Mouse (Mus musculus) neural tube, embryonic 10.5 days (tissue): Measurements from ENCODE around the gene Tmem59l.

ENCODE experiments used
- DNase-seq: peaks from one replicate; pipeline ENCODE4 v3.0.0-alpha.2; 2017; ENCODE audit warnings: low spot score; ENCODE audit errors: extremely low spot score

The Tmem59l gene

DNA sequence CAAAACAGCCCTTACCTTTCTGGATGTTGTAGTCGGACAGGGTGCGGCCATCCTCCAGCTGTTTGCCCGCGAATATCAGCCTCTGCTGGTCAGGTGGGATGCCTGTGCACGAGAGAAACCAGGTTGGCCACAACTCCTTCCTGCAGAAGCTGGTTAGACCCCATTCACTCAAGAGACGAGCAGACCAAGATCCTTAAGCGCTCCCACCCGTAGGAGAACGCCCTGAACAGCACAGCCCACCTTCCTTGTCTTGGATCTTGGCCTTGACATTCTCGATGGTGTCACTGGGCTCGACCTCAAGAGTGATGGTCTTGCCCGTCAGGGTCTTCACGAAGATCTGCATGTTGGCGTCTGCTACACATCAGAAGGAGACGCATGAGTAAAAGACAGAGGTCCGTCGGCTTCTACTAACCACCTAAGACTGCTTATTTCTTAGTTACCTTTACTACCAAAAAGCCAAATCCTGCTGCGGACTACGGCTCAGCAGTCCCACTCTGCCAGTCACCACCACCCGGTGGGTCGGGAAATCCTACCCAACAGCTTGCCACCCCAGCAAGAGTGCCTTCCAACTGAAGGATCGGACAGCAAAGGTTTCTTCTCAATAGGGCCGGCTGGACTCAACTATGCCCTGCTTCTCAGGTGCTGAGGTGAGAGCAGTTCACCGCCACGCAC is 22.3 kb upstream of the Tmem59l start:
- no peak for DNase-seq

DNA sequence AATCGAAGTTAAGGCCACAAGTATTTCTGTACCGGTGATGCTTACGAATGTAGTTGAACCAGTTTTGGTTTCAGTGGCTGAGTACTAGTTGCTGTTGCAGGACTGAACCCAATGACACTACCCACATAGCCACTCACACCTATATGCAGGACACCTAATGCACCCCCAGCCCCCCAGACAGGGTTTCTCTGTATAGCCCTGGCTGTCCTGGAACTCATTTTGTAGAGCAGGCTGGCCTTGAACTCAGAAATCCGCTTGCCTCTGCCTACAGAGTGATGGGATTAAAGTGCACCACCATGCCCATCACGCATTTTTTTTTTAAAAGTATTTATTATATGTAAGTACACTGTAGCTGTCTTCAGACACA is 19.9 kb upstream of the Tmem59l start:
- DNase-seq, result no peak

DNA sequence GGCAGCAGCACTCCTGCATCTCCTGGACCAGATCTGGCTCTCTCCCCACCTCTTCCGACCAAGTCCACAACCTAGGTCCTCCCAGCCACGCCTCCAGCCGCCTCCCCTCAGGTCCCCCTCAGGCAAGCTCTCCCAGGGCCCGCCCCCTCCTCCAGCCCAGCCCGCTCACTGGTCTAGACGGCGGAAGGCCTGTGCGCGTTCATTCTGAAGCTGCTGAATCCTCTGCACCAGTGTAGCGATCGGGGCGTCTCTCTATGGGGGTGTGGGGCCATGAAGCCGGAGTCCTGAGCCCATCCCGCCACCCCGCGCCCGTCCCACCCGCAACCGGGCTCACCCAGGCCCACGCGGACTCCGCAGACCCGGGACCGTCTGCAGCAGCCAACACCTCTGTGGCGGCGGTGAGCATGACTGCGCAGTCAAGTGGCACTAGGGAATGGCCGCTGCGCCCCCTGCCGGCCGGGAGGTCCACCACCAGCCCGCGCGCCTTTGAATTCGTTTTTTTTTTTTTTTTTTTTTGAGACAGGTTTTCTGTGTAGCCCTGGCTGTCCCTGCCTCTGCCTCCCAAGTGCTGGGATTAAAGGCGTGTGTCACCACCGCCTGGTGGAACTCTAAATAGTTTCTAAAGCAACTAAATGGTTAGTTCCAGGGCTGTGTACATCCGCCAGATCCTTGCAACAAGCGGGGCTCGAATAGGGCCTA is 19.3 kb upstream of the Tmem59l start, which contains the start of gene Rex1bd:
Gene Rex1bd (minus strand): TSS at position 425 of the 699 bp plus-strand sequence.
- peak; percentile 98 for DNase-seq

DNA sequence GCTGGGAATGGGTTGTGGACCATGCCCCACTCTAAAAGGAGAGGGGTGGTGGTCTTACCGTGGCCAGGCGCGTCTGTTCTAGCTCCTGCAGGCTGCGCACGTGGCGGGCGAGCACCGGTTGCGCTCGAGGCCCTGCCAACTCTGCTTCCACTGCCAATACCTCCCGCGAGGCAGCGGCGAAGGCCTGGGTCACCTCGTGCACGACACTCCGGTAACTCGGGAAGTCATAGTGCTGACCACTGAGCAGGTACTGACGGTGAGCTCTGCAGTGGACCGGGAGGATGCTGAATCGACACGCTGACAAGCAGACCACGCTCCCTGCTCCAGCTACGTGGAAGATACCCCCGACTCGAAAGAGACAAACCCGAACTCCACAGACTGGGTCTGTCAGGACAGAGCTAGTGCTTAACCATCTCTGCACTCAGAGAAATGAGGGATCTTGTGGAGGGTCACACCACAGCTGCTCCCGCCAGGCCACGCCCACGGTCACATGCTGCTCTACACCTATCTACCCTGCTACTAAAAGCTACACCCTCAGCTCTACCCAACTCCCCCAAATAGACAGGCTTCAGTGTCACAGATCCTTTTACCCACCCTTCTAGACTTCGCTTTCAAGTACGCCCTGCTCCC is 18.7 kb upstream of the Tmem59l start:
- DNase-seq, result no peak

DNA sequence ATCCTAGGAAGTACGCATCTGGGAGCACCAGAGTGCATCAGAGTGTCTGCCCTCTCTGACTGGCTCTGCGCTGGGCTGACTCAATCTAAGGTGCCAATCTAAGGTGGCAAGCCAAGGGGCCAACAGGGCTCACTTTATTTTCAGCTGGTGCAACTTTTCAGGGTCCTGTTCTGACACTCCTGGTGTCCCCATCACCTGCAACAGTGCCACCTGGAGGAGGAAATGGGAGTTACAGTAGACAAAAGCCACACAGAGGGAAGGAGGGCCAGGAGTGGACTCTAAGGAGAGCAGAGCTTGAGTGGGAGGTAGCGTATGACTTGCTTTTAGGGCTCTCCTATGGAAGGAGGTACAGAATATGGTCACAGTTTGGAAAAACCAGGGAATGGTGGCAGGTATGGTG is 17.7 kb upstream of the Tmem59l start:
- DNase-seq, result peak; percentile 86

DNA sequence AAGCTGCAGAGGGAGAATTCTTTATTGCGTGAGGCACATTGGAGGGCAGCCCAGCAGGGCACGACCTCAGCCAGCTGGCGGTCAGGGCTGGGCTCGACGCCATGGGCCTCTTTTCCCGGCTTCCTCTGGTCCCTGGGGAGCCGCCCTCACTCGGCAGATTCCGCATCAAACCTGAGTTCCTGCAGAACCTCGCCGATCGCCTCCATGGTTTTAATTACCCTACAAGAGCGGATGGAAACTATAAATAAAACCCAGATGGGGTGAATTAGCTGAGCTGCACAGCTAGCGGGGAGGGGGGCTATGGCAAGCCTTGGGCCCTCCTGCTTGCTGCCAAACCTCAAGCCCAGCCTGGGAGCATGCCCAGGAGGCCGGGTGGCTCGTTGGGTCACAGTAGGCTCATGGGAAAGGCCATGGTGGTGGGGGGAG is 17.1 kb upstream of the Tmem59l start:
- no peak for DNase-seq

DNA sequence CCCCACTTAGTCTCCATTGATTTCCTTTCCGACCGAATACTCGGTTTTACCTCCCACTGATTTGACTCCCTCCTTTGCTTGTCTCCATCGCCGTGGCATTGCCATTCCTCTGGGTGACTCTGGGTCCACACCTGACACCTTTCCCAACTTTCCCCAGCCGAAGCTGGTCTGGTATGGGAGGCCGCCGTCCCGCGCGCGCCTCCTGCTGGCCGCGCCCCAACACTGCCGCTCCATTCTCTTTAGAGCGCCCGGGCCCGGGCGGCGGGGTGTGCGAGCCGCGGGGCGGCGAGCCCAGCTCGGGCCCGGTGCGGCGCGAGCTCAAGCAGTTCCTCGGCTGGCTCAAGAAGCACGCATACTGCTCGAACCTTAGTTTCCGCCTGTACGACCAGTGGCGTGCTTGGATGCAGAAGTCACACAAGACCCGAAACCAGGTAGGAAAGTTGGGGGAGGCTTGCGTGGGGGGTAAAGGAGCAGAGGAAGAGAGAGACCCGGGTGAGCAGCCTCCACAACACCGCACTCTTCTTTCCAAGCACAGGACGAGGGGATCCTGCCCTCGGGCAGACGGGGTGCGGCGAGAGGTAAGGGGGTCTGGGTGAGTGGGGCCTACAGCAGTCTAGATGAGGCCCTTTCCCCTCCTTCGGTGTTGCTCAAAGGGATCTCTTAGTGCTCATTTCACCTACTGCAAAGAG is 16.0 kb upstream of the Tmem59l start:
- peak; percentile 80 for DNase-seq

DNA sequence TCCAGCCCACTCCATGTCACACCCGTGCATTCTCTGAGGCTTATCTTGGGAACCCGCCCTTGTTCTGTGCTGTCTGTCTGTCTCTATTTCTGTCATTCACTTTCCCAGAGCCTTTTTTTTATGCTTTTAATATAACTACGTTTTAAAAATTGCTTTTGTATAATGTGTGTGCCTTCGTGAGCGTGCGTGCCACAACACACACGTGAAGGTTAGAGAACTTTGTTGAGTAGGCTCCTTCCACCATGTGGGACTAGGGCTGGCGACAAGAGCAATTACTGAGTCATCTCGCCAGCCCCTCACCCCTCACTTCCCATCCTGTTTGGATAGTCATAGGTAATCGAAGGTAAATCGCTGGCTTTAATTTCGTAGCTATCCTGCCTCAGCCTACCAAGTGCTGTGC is 15.4 kb upstream of the Tmem59l start:
- no peak for DNase-seq

DNA sequence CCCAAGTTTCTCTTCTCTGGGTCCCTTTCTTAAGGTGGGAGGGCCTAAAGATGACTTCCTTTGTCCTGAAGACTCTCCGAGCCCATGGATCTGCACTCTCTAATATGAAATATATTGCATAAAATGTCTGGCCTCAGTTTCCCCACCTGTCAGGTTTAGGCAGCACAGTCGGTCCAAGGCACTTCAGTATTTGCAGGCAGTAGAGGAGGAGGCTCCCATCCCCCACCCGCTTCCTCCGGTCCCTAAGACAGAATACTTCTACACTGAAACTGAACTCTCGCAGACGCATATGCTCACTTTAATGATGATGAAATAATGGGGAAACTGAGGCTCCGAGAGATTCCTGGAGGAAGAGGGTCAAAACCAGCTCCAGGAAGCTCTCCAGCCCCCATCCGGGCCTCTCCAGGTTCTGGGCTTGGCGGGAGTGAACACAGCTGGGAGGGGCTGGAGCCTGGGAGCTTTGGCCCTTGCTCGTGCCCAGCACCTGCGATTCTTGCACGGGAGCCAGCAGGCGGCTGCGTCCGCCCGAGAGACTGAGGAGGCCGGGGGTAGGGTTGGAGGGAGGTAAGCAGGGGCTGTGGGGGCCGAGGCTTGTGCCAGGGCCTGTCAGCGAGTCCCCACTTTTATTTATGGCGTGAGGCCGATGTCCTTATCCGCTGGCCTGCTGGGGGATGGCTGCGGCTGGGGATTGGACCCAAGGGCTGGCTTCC is 14.8 kb upstream of the Tmem59l start:
- DNase-seq, result no peak

DNA sequence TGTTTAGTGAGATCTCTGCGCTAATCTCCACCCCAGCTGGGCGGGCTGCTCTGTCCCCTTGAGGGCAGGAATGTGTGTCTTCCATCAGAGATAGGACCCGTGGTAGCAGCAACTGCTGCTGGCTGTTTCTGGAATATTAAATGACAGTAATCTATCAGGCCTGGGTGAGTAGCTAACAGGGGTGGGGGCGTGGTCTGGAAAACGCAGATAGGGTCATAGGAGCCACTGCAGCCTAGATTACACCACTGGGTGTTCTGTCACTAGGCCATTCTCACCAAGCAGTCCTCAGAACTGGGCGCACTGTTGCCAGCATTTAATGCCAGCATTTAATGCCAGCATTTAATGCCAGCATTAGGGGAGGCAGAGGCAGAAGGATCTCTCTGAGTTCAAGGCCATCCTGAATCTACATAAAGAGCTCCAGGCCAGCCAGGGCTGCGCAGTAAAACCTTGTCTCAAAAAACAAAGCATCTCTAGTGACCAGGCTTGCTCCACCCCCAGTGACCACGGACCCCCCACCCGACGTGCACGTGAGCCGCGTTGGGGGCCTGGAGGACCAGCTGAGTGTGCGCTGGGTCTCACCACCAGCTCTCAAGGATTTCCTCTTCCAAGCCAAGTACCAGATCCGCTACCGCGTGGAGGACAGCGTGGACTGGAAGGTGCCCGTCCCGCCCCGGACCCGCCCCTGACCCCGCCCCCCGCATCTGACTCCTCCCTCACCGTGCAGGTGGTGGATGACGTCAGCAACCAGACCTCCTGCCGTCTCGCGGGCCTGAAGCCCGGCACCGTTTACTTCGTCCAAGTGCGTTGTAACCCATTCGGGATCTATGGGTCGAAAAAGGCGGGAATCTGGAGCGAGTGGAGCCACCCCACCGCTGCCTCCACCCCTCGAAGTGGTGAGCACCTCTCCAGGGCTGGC is 13.5 kb upstream of the Tmem59l start:
- DNase-seq, result no peak

DNA sequence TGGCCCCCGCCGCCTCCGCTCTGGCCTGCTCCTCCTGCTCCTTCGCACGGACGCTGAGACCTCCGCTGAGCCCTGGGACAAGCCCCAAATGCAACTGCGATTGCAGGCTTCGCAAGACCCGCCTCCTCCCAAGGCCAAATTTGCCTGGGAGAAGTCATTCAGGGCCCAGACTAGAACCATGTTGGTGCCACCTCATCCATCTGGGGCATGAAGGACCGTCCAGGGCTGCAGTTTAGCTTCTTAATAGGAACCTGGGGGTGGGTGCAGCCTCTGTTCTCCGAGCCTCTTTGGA is 8.6 kb upstream of the Tmem59l start:
- DNase-seq, result peak; percentile 39

DNA sequence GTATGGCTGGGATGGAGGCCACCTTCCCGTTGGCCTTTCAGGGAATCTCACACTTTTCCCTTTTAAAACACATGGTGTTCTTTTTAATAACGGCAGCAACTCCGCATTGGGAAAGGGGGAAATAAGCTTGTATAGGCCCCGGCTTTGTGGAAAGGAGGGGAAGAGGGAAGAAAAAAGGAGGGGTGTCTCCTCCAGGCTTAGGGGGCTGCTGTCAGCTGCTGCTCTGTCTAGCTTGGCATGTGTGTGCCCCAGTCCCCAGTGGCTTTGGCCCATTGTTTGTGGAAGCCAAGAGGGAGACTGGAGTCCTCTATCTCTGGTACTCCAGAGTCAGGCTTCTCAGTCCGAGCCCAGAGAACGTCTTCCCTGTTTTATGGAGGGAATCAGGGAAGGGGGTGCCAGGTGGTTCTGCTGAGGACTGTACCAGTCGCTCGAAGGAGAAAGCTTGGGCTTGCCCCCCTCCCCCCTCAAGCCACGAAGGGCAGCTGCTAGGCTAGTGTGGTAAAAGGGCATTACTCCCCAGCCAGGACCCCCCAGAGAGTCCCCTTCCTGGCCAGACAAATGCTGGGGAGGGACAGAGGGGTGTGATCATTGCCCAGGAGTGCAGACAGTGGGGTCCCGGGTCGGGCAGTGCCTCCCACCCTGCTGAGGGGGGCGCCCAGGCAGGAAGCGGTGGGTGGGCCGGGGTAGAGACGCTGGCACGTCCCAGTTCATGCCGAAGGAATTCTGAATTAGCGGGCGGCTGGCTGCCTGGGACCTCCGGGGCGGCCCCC is 8.0 kb upstream of the Tmem59l start:
- DNase-seq, result peak; percentile 45

DNA sequence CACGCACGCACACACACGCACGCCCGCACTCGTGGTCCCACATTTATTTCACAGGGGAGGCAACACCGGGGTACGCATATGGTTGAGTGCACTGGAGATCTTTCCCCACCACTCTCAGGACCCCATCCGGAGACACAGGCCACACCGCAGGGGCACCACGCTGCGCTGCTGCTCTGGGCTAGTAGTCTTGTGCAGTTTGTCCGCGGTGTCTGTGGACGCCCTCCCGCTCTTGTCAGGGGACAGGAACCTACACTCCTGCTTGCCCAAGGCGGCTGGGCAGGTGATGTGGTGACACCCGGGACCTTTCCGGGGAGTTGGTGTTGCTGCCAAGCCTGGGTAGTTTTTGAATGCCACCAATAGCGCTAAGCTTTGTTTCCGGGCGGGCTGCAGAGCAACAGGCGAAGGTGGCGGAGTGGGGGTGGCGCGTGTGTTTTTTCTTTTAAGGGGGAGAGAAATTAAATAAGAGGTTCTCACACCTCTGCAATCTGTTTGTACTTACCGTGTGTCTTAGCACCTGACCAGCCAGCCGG is 7.3 kb upstream of the Tmem59l start:
- peak; percentile 50 for DNase-seq

DNA sequence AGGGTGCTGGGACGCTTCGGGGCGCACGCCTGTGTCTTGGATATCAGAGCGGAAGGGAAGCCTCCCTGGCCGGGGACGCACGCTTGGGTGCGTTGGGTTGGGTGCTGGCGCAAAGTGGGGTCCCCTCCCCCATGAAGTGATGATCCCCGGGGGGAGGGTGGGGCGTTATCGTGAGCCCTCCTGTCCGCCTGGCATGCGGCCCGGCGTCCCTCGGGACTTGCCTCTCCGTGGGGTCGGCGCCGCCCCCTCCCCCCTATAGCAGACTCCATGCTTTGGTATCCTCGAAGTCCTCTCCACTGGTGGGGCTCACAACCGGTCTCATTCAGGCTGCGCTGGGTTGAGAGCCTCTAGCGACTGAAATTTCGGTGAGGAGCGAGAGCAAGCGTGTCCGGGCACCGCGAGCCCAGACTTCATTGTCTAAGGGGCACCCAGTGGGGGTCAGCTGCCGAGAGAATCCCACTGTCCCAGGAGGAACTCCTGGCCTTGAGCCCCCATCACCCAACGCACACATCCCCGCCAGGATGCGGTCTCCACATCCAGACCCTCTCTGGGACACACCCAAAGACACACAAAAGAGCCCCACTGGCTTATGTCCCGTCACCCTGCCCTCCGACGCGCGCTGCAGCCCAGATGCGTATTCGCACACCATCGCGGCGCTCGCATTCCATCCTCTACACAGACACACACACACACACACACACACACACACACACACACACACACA is 6.7 kb upstream of the Tmem59l start:
- DNase-seq, result peak; percentile 50

DNA sequence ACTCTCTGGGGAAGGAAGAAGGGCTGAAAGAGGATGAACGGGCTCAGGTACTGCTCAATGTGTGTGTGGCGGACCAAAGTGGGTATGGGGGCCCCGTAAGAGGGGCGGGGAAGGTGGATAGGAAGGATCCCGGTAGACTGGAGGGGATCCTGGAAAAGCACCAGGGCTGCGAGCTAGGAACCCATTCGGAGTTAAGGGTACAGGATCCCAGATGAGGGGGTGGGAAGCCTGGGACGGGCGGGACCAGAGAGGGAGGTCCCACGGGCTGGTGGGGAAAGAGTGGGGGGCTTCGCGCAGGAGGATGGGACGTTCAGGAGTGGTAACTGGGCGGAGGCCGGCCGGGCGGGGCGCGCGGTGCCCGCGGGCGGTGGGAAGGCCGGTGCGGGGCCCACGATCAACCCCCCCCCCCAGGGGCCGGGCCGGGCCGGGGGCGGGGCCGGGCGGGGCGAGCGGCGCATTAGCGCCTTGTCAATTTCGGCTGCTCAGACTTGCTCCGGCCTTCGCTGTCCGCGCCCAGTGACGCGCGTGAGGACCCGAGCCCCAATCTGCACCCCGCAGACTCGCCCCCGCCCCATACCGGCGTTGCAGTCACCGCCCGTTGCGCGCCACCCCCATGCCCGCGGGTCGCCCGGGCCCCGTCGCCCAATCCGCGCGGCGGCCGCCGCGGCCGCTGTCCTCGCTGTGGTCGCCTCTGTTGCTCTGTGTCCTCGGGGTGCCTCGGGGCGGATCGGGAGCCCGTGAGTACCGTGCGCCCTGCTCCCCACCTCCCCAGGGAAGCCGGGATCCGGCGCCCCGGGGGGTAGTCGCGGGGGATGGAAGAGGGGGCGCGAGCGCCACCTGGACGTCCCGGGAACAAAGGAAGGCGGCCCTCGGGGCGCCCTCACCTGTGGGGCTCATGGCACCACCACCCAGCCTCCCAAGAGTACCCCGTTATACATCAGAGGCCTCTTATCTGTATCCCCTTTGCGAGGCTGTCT is 5.8 kb upstream of the Tmem59l start, which contains the start of gene Crlf1:
Gene Crlf1 (plus strand): TSS at position 495 of the 977 bp plus-strand sequence.
- peak; percentile 49 for DNase-seq

DNA sequence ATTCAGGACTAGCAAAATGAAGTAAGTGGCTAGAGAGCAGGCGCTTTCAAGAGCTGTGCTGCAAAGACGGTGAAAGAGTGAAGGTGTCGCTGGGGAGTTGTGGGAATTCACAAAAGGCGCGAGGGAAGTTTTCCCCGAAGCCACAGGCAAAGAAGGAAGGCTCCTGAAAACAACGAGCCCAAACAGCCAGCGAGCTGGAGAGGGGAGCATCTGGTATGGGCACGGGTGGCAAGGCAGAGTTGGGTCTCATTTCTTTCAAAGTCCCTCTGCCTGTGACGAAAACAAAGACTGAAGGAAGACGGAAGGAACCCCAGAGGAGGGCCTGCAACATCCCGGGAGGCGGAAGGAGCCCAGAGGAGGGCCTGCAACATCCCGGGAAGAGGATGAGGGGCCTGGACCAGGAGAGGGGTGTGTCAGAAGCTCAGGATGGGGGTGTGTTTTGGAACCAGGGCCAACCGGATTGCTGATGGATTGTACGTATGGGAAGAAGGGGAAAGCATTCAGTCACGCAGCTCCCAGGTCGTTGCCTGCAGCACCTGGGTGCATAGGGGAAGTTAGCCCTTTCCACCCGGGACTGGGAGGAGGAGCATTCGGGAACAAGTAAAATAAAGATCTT is 3.8 kb upstream of the Tmem59l start:
- peak; percentile 59 for DNase-seq
